Mouse (Mus musculus): ENCODE measurements around the gene Tmod4. TPM values are rescaled to one million over a fixed set of nuclear protein-coding genes. Genes with fewer than 3 reads are reported as not detected.
"Not testable (repeated sequence)": the region's sequence is repeated elsewhere in the genome, so short reads cannot be mapped to it uniquely, and the experiment has no call there.

Tmod4 gene
- 10 to 100 TPM; 34.7 to 36.3 TPM for total RNA-seq (2021)
- long read RNA-seq, experiment 1, transcript Tmod4-201 (10 exons, 1,242 nt), result major isoform, 22 of 32 reads
- long read RNA-seq, experiment 1, partial matches to known transcripts, result 1 of 32 reads
- long read RNA-seq, experiment 1, other reads (novel, unspliced or antisense), result 7 of 32 reads
- long read RNA-seq, experiment 2, transcript Tmod4-201 (10 exons, 1,242 nt), result major isoform, 12 of 18 reads
- long read RNA-seq, experiment 2, partial matches to known transcripts, result 1 of 18 reads
- long read RNA-seq, experiment 2, other reads (novel, unspliced or antisense), result 2 of 18 reads

DNA sequence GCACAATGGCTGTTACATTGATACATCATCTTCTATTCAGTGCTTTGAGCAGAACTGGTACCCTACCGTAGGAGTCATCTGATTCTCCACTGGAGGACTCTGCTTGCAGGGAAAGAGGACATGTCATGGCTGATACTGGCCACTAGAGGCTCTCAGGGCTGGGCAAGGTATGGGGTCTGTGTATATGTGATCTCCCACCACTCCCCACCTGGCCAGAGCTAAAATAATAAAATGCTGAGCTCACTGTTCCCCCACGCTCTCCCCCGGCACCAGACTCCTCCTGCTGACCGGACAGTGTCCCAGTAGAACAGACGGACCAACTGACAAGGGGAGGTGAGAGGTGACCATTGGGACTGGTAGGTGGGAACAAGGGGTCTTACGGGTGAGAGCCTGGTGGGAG lies at the start of gene Tmod4:
Gene Tmod4, plus strand, starts transcription at position 231 of the 400 bp plus-strand sequence.
- peak in 1 of 2 experiments; percentile 39 for DNase-seq

GRCm38 (mm10) chr3:95088071-95088470 lies 36.2 kb upstream of the Tmod4 start:
- DNase-seq, result no peak

- no peak for DNase-seq
Measured at GRCm38 (mm10) chr3:95100854-95101253, 23.4 kb upstream of the Tmod4 start.

GRCm38 (mm10) chr3:95105121-95105520 lies 19.2 kb upstream of the Tmod4 start:
- no peak for DNase-seq

DNA sequence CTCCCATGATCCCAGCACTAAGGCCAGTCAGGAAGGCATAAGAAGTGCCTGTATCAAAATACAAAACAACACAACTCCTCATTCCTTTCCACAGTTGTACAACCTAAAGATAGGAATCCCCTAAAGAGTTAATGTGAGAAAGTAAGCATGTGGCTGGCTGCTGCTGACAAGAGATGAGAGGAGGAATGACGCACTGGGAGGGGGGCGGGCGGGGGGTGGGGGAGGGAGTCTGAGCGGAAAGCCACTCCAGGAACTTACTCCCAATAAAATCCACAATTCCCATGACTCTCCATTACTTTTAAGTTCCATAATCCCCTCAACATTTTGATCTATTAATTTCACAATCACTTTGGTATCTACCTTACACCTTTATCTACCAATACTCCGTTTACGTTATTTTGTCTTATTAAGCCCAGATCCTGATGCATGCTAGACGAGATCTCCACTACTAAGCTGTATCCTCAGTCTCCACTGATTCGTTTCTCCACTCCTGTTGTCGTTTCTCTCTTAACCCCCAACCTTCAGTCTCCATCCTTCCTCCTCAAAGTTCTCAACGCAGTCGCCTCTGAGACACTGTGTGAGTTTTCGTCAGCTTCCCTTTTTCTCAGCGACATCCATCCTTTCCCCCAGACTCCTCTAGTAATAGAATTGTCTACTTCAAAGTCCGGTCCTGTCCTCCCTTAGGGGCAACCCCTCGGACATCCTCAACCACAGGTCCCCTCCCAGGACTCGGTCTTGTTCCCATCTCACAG lies 18.5 kb upstream of the Tmod4 start:
- DNase-seq, result no peak

GRCm38 (mm10) chr3:95106338-95107117 lies 17.7 kb upstream of the Tmod4 start, which contains the start of gene Pip5k1a:
Gene Pip5k1a (minus strand): TSS chr3:95106930.
- peak; percentile 96 to 98 for DNase-seq

DNA sequence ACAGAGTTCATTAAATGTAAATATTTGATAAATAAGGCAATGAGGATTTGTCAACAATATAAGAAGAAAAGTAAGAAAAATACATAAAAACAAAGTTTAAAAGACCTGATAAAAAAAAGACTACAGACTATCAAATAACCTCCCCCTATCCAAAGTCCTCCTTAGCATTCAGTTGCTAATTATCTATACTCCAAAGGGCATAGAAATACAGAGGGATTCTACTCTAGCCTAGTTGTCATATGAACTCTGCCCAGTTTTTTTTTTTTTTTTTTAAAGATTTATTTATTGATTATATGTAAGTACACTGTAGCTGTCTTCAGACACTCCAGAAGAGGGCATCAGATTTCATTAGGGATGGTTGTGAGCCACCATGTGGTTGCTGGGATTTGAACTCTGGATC lies 17.0 kb upstream of the Tmod4 start:
- not testable (repeated sequence) for DNase-seq

GRCm38 (mm10) chr3:95107898-95108297 lies 16.4 kb upstream of the Tmod4 start:
- no peak for DNase-seq

- DNase-seq, result peak; percentile 93 to 95
Measured at GRCm38 (mm10) chr3:95110911-95111726, 13.2 kb upstream of the Tmod4 start, which contains the start of gene Vps72. Gene Vps72 (plus strand): TSS chr3:95111022.

DNA sequence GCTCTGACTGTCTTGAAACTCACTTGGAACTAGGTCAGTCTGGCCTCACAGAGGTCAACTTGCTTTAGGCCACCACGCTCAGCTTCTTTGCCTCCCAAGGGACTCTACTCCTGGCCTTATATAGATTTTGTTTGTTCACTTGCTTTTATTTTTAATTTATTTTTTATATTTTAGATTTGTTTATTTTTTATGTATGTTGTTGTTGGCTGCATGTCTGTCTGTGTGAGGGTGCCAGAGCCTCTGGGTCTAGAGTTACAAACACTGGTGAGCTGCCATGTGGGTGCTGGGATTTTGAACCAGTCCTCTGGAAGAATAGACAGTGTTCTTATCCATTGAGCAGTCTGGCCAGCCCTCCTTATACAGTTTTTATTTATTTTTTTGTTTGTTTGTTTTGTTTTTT lies 11.5 kb upstream of the Tmod4 start:
- DNase-seq, result no peak

- no peak for DNase-seq
Measured at GRCm38 (mm10) chr3:95117751-95118150, 6.5 kb upstream of the Tmod4 start.

DNA sequence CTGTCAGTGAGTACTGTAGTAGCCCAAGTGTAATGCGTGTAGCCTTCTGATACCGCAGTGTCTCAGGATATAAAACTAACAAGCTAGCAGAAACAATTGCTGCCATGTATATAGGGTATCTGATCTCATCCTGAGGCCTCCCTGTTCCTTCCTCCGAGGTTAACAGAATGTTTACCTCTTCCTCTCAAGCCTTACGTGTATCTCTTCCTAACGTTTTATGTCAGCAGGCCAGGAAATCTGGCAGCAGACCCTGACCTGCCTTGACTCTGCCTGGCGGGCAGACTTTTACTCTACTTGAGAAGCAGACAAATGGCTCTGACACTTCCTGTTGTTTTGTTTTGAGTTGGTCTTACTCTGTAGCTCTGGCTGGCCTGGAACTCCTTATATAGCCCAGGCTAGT lies 2.7 kb upstream of the Tmod4 start:
- no peak for DNase-seq

DNA sequence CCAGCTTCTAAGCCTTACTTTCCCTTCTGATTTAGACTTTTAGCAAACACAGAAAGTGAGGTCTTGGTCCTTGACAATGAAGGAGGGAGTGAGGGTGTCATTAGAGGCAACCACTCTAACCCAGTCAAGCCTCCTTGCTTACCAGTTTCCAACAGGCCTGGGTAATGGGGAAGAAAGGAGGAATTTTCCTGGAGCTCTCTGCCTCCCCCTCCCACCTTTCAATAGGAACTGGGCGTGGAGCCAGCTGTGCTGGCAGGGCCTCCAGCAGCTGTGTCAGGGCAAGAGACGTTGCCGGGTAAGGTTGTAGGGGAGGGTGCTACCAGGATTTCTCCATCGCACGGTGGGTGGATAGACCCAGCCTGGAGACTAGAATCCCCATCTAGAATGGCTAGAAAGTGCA lies 696 bp downstream of the Tmod4 start:
- peak in 1 of 2 experiments; percentile 55 for DNase-seq

GRCm38 (mm10) chr3:95129226-95129651 lies 5.0 kb downstream of the Tmod4 start:
- DNase-seq, result peak; percentile 73

- DNase-seq, result no peak
Measured at GRCm38 (mm10) chr3:95130081-95130480, 5.8 kb downstream of the Tmod4 start.

- not testable (repeated sequence) for DNase-seq
Measured at GRCm38 (mm10) chr3:95132389-95132788, 8.1 kb downstream of the Tmod4 start.

GRCm38 (mm10) chr3:95133176-95133575 lies 8.9 kb downstream of the Tmod4 start:
- no peak for DNase-seq

DNA sequence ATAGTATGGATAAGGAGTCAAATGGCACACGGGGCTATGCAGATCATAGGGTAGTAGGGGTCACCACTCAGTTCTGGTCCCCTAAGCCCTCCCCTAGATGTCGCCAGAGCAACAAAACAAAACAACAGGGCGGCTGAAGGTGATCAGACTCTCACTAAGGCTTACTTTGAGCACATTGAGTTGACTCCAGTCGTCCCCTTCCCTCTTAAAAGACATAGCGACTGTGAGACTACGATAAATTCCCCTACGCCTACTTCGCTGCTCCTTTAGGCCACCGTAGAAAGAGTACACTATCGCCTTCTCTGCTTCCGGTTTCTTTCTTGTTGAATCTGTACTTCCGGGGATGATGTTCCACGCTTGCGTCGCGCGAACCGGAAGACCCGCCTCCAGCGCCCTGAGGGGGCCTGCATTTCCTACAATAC lies 9.4 kb downstream of the Tmod4 start, which contains the start of the genes Scnm1 and Lysmd1:
Gene Scnm1, minus strand, starts transcription at position 332 of the 422 bp plus-strand sequence.
Gene Lysmd1, plus strand, starts transcription at position 409 of the 422 bp plus-strand sequence.
- DNase-seq, result peak; percentile 94 to 96

DNA sequence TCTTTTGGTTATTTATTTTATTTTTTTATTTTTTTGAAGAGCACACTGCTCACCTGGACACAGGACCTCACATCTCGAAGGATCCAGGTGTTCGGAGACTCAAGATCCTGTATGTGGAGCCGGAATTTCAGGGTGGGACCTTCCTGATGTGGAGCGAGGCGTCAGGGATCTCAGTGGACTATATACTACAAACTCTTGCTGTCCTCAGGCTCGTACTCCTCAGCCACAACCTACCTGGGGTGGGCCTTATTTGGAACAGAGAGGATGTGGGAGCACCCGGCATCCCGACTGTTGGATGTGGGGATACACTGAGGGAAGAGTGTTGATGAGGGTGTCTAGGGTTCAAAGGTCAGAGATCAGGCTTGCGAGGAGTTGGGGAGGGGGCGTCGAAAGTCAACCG lies 9.9 kb downstream of the Tmod4 start:
- DNase-seq, result not testable (repeated sequence)

DNA sequence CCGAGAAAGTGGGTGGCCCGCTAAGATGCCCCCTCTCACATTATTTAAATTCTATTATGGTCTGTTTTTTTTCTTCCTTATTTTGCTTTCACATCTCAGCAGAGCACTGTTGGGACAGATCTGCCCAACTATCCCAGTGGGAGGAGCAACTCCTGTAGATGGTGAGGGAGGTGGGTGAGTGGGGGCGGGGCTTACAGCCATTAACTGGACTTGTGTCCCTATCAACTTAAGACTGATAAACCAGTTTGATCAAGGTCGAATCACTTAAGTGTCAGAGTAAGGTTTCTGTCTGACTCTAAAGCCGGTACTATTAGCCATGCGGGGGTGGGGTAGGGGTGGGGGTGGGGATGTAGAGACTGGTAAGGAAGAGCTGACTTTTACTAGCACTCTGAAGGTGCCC lies 10.7 kb downstream of the Tmod4 start:
- DNase-seq, result peak; percentile 71 to 76

DNA sequence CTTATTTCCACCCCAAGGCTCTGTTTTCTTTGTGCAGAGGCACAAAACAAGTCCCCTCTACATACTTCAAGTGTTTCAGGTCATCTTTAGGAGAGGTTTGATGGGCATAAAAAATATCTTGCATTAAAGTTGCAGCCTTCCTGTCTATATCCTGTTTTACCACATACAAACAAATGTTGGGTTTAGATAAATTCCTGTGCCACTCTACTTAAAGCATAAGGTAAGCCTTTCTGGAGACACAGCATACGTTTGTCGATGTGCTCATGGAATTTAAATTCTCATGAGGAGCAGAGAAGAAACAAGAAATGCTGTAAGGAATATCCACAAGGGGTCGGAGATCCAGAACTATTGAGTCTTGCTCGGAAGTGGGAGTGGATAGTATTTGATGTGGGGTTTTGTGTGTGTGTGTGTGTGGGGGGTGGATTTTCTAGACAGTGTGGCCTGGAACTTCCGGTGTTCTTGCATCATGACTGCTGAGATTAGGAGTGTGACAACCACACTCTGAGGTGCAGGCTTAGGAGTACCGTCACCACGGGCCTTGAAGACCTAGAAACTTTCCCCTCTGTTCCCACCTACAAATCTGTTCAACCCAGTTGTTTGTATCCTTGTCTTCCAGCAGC lies 11.3 kb downstream of the Tmod4 start:
- no peak for DNase-seq

Data from heart, adult 18-20 months (tissue).